Mouse (Mus musculus): ENCODE results near the gene Kiss1r. TPM values are rescaled to one million over a fixed set of nuclear protein-coding genes. Genes with fewer than 3 reads are reported as not detected.
A peak's percentile ranks its signal among the peaks of the same experiment; 100 is the strongest.

Gene Kiss1r
- total RNA-seq (2021), result 0.98 and 1.5 TPM in 2 replicates
- long read RNA-seq, experiment 1, result 0 reads
- long read RNA-seq, experiment 2, result 0 reads

DNA sequence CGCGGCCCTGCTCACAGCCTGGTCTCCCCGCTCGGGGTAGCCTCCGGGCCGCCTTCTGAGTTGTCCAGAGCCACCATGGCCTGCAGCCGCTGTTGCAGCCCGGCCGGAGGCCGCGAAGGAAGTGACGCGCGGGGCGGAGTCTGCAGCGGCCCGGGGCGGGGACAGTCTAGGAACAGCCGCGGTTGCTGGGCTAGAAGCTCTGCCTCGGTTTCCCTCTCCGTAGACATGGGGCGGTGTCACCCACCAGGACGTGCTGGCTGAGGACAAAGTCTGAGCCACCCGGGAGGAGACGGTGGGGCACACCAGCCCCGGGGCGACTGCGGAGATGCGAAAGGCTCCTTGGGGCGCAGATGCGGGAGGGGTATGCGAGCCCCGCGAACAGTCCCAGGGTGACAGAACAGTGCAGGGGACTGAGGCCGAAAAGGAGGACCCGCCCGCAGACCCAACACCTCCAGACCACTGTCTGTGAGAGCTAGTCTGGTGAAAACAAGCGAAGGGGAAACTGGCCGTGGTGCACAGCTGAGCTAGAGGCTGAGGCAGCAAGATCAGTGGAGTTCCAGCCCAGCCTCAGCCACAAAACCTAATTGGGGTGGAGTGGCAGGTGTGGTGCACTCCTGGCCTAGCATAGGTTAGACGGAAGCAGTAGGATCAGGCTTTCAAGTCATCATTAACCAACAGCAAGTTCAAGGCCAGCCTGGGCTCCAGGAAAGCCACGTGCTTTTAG lies at the start of gene Kiss1r:
Gene Kiss1r (plus strand): TSS at position 164 of the 724 bp plus-strand sequence.
- DNase-seq, result peak; percentile 95

GRCm38 (mm10) chr10:79871845-79872244 lies 44.9 kb upstream of the Kiss1r start:
- no peak for DNase-seq

- no peak for DNase-seq
Measured at GRCm38 (mm10) chr10:79872862-79873261, 43.9 kb upstream of the Kiss1r start.

DNA sequence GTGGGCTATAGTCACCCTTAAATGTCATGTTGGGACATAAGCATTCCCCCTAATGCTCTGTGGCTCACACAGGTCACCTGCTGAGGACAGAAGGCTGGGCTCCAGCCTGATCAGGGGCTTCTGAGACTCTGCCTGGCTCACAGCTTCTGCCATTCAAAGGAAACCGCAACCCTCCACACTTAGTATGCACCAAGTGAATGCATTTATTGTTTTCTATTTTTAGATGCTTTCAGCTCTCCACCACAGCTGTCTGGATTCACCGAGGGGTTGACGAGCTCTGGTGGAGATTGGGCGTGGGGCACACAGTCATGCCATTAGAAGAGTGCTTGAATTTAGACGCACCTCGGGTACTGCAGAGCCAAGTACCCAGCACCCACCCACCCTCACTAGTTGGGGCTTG lies 43.5 kb upstream of the Kiss1r start:
- DNase-seq, result no peak

- DNase-seq, result no peak
Measured at GRCm38 (mm10) chr10:79873715-79874289, 43.0 kb upstream of the Kiss1r start.

- peak; percentile 38 for DNase-seq
Measured at GRCm38 (mm10) chr10:79874290-79874862, 42.4 kb upstream of the Kiss1r start, which contains the start of the genes Prtn3 and Plppr3. TSS of gene Prtn3 (plus strand) at chr10:79874476. TSS of gene Plppr3 (minus strand) at chr10:79874634.

DNA sequence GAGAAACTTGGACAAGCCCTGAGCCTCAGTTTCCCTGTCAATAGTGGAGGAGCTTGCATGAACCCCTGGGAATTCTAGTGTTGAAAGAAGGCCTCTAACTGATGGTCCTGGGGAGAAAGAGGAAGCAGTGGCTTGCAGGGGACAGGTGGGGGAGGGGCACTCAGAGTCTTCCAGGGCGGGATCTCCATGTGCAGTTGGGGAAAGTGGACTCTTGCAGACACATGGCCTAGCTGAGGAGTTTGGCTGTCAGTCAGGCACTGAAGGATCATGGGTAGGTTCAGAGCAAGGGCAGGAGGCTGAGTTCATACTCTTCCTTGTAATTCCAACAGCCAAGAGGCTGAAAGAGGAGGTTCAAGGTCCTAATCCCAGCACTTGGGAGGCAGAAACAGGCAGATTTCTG lies 39.6 kb upstream of the Kiss1r start:
- no peak for DNase-seq

- peak; percentile 69 for DNase-seq
Measured at GRCm38 (mm10) chr10:79877757-79878156, 39.0 kb upstream of the Kiss1r start.

DNA sequence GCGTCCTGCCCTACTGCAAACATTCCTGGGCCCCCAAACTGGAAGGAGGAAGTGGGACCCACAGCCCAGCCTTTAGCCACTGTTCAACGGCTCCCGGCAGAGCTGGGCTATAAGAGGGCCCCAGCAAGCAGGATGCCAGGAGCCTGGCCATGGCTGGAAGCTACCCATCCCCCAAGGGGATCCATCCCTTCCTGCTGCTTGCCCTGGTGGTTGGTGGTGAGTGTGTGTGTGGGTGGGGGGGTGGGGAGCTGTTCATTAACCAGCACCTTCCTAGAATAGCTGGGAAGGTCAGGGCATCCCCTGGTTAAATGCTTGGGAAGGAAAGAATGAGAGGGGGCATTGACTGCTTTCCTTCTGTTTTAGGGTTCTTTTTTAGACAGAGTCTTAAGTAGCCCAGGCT lies 37.2 kb upstream of the Kiss1r start:
- no peak for DNase-seq

DNA sequence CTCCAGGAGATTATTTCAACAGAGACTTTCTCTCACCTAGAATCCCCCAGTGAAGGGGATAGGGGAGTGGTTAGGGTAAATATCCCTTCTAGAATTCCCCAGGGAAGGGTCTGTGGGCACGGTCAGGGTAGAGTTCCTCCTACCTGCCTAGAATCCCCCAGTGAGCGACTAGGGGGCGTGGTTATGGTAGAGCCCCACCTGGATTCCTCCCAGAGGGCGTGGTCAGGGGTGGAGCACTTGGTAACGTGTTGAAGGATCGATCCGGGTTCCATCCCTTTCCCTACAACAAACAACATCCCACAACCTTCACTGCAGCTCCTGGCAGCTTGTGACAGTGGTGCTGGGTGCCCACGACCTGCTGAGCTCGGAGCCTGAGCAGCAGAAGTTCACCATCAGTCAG lies 36.0 kb upstream of the Kiss1r start:
- DNase-seq, result no peak

- peak; percentile 59 for DNase-seq
Measured at GRCm38 (mm10) chr10:79881981-79882380, 34.8 kb upstream of the Kiss1r start.

GRCm38 (mm10) chr10:79883297-79884084 lies 33.3 kb upstream of the Kiss1r start:
- DNase-seq, result peak; percentile 89

GRCm38 (mm10) chr10:79884446-79884845 lies 32.3 kb upstream of the Kiss1r start:
- DNase-seq, result peak; percentile 88

DNA sequence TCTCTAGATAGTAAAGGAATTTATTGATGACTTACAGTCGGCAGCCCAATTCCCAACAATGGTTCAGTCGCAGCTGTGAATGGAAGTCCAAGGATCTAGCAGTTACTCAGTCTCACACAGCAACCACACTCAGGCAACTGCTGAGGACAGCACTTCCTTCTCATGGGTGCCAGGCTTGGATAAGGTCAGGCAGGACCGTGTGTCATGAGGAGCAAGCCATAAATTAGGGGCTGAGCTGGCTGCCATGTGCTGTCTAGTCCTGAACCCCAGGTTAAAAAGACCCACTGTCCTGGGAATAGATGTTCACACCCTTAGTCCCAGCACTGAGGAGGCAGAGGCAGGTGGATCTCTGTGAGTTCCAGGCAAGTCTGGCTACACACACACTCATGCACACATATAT lies 31.8 kb upstream of the Kiss1r start:
- DNase-seq, result peak; percentile 48

GRCm38 (mm10) chr10:79886054-79886453 lies 30.7 kb upstream of the Kiss1r start, which contains the start of gene Elane:
TSS of gene Elane (plus strand) at chr10:79886247.
- DNase-seq, result no peak

DNA sequence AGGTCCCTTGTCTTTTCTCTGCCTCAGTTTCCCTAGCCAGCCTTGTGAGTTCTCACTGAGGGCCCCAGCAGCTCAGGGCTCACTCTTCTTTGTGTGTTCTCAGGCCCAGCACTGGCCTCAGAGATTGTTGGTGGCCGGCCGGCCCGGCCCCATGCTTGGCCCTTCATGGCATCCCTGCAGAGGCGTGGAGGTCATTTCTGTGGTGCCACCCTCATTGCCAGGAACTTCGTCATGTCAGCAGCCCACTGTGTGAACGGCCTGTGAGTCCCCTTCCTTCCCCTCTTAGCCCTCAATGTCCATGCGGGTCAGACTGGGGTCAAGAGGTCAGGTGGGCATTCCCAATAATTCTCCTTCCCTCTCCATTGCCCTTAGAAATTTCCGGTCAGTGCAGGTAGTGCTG lies 30.2 kb upstream of the Kiss1r start:
- DNase-seq, result no peak

DNA sequence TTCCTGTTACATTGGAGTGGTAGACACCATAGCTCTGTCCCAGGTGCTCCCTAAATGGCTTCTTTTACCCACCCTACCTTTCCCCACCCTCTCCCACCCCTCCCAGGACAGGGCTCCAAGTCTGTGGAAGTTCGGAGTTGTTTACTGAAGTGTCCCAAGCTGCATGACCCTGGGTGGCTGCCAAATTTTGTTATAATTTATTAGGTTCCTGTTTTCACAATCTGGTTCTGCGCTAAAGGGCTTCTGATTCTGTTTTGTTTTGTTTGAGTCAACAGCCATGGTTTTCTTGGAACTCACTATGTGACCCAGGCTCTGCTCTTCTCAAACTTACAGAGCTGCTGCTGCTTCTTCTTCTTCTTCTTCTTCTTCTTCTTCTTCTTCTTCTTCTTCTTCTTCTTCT lies 27.4 kb upstream of the Kiss1r start:
- peak; percentile 77 for DNase-seq

DNA sequence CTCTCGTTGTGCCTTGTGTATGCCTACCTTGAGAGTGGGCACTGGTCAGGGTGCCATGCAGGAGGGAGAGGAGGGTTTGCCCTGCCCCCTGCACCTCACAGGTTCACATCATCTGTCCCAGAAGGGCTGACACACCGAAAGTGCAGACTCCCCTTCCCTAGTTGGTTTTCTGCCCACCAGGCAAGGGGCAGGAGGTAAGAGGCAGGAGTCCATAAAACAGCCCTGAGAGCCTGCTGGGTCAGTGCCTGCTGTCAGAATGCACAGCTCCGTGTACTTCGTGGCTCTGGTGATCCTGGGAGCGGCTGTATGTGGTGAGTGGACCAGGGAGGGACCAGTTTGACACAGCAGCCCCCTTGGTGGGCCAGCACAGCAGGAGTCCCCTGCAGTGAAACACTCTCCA lies 26.1 kb upstream of the Kiss1r start, which contains the start of gene Cfd:
Gene Cfd (plus strand): TSS at position 184 of the 400 bp plus-strand sequence.
- peak; percentile 46 for DNase-seq

DNA sequence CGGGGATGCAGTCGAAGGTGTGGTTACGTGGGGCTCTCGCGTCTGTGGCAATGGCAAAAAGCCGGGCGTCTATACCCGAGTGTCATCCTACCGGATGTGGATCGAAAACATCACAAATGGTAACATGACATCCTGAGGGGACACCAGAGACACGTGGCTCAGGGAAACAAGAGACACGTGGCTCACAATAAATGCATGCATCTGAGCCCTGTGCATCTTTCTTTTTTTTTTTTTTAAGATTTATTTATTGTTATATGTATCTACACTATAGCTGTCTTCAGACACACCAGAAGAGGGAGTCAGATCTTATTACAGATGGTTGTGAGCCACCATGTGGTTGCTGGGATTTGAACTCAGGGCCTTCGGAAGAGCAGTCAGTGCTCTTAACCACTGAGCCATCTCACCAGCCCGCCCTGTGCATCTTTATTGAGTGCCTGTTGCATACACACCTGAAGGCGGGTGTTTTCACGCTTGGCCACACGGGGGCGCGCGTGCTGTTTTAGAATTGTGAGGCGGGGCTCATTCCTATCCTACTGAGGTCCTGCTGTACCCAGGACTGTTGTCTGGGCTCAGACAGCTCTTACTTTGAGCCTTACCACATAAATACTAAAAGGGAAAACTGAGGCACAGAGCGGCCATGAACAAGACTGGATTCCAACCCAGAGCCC lies 24.2 kb upstream of the Kiss1r start:
- DNase-seq, result peak; percentile 90

GRCm38 (mm10) chr10:79896306-79896705 lies 20.5 kb upstream of the Kiss1r start:
- peak; percentile 26 for DNase-seq

GRCm38 (mm10) chr10:79896814-79897213 lies 20.0 kb upstream of the Kiss1r start:
- DNase-seq, result no peak
